8 mouse cellular contexts compared by ENCODE assay signal in genomic region chr16:55838510-55839474, GRCm38 (mm10). TPM values are rescaled to one million over a fixed set of nuclear protein-coding genes. Genes with fewer than 3 reads are reported as not detected.
DNase-seq lines count a peak whose midpoint lies in the region; ATAC-seq and TF ChIP-seq lines count a peak whose summit lies in the region.

TSS of gene Nfkbiz (minus strand) at chr16:55838899.

- WGBS in hindbrain, embryonic 12.5 days: 1% methylated on average over 40 of the region's 40 CpGs

- H3K36me3 ChIP-seq in hindbrain, embryonic 12.5 days: peaks cover 2% of the 10 kb centered on the region

- H3K4me1 ChIP-seq in hindbrain, embryonic 12.5 days: no peaks in the 10 kb centered on the region

- DNase-seq in Patski (ENCODE audit: low read depth, low spot score): no peak
- peak; percentile 86 for DNase-seq in cerebellum, adult 9-11 months
- peak; percentile 56 to 73 for DNase-seq in frontal cortex, postnatal 10 days (ENCODE audit: low spot score in 2 of 2)
- peak; percentile 70 to 76 for DNase-seq in layer of hippocampus, postnatal 25 days (ENCODE audit: extremely low spot score in 1 of 2, low spot score in 1 of 2)
- peak; percentile 92 to 93 for DNase-seq in lung, postnatal 4 days
- peak; percentile 95 for DNase-seq in retina, postnatal 1 day
- DNase-seq in urinary bladder, adult 18-20 months (ENCODE audit: low spot score in 2 of 2): peak; percentile 79 to 95

- peak within 1 kb of the TSS; percentile 61 for H3K4me3 ChIP-seq in hindbrain, embryonic 12.5 days

- ATAC-seq in Patski: peak; percentile 94
- ATAC-seq in hindbrain, embryonic 12.5 days (ENCODE audit: low FRiP score): peak; percentile 96

- no peak for TF ChIP-seq CTCF in Patski (IDR thresholded peaks at IDR 0.05)

- peak within 1 kb of the TSS; percentile 72 for H3K4me2 ChIP-seq in hindbrain, embryonic 12.5 days (replicated peaks)

- in situ Hi-C loops in Patski (cut with MboI; ENCODE audit: low pct_unique_long_range_greater_than_20kb): no loop called here

- H3K9me3 ChIP-seq in hindbrain, embryonic 12.5 days (replicated peaks): no peaks in the 10 kb centered on the region

- H3K27ac ChIP-seq in hindbrain, embryonic 12.5 days: peak within 1 kb of the TSS; percentile 66

- peak within 1 kb of the TSS; percentile 80 for H3K9ac ChIP-seq in hindbrain, embryonic 12.5 days

- POLR2A ChIA-PET in Patski (lab: Charles Lee): interaction anchor here (0.6 to 1.5 kb wide), 4 partner anchors 13 to 315 kb away, joined by 3 to 12 read pairs (median 4); no protein-coding TSS in a partner anchor

- no peaks in the 10 kb centered on the region for H3K27me3 ChIP-seq in Patski
- H3K27me3 ChIP-seq in hindbrain, embryonic 12.5 days: no peaks in the 10 kb centered on the region

- CTCF ChIA-PET in Patski (lab: Charles Lee): interaction anchor here (1.2 to 2.9 kb wide), 3 partner anchors 8 to 40 kb away, joined by 3 to 19 read pairs (median 7); no protein-coding TSS in a partner anchor

RNA-seq across cellular contexts. Expression of gene Nfkbiz, which starts in this region (rescaled TPM):
- polyA plus RNA-seq in Patski (2021): 94.5 TPM
- polyA plus RNA-seq in hindbrain, embryonic 12.5 days (2016; fragmentation: Nextera tagmentation; extraction: Ambion mirVana): 1.4 and 1.8 TPM in 2 replicates
- 1 to 10 TPM; 5.2 to 5.8 TPM for total RNA-seq in layer of hippocampus, postnatal 25 days (2021)

Comparison
In these comparisons a context has a peak if more than half of its experiments do, and no peak if none do; other contexts are left out.
1. RNA of gene Nfkbiz (polyA plus RNA-seq): 94.5 TPM in Patski (single experiment); 1.4 to 1.8 TPM in hindbrain, embryonic 12.5 days; every median in the first group is over 10 times any median in the second.